Mouse (Mus musculus): Measurements from ENCODE around the gene Ppm1g. TPM values are rescaled to one million over a fixed set of nuclear protein-coding genes. Genes with fewer than 3 reads are reported as not detected.
"Not testable (repeated sequence)": the region's sequence is repeated elsewhere in the genome, so short reads cannot be mapped to it uniquely, and the experiment has no call there.

Ppm1g gene
- polyA plus RNA-seq, 1 experiment = 84.1 TPM

- Histone ChIP-seq H3K27ac (ENCODE audit: insufficient read depth, low read length) (no peak overlapping the region), H3K4me1 (ENCODE audit: control insufficient read depth, insufficient read depth, low read length) (peaks cover 2% of the 10 kb centered on the region; the same call in 1 of the 2 replicates), H3K27me3 (ENCODE audit: control insufficient read depth, insufficient read depth, low read length) (no peaks in the 10 kb centered on the region), H3K4me3 (replicated peaks; ENCODE audit: insufficient read depth, low read depth, low read length) (no peak overlapping the region)
- TF ChIP-seq POLR2A (IDR thresholded peaks at IDR 0.05; ENCODE audit: borderline replicate concordance, insufficient read depth, low read length) (no peak), CTCF (IDR thresholded peaks at IDR 0.05; ENCODE audit: borderline replicate concordance, insufficient read depth, low read depth, low read length) (no peak)
- 54% methylated on average over 7 of the region's 7 CpGs for WGBS
- DNase-seq = no peak
Observed at GRCm38 (mm10) chr5:31218294-31218693, 2.2 kb downstream of the Ppm1g start.

GRCm38 (mm10) chr5:31216554-31216953 lies 3.9 kb downstream of the Ppm1g start:
- not testable (repeated sequence) for H3K27ac ChIP-seq (ENCODE audit: insufficient read depth, low read length); H3K4me3 ChIP-seq (replicated peaks; ENCODE audit: insufficient read depth, low read depth, low read length); H3K4me1 ChIP-seq (ENCODE audit: control insufficient read depth, insufficient read depth, low read length); DNase-seq; H3K27me3 ChIP-seq (ENCODE audit: control insufficient read depth, insufficient read depth, low read length)
- 90% methylated on average over 6 of the region's 6 CpGs for WGBS

DNA sequence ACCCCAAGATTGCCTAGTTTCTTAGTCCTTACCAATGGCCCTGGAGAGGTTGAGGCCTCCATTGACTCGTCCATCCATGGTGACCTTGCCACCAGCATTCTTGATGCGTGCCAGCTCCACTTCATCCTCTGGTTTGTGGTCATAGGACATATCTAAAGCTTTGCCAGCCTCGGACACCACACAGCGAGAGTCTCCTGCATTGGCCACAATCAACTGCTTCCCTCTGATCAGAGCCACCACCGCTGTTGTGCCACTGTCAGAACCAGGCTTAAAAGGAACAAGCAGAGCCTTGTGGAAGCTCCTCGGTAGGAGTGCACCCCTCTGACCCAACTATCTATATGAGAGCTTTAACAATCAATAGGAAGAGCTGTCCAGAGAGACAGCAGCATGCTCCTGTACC lies 16.1 kb downstream of the Ppm1g start:
- TF ChIP-seq POLR2A (IDR thresholded peaks at IDR 0.05; ENCODE audit: borderline replicate concordance, insufficient read depth, low read length) (no peak), CTCF (IDR thresholded peaks at IDR 0.05; ENCODE audit: borderline replicate concordance, insufficient read depth, low read depth, low read length) (no peak)
- no peaks in the 10 kb centered on the region for H3K4me1 ChIP-seq (ENCODE audit: control insufficient read depth, insufficient read depth, low read length)
- H3K27ac ChIP-seq (ENCODE audit: insufficient read depth, low read length) = no peak overlapping the region
- no peak overlapping the region for H3K4me3 ChIP-seq (replicated peaks; ENCODE audit: insufficient read depth, low read depth, low read length)
- 93% methylated on average over 6 of the region's 6 CpGs for WGBS
- H3K27me3 ChIP-seq (ENCODE audit: control insufficient read depth, insufficient read depth, low read length) = no peaks in the 10 kb centered on the region
- DNase-seq = no peak

GRCm38 (mm10) chr5:31203866-31204265 lies 16.6 kb downstream of the Ppm1g start:
- no peaks in the 10 kb centered on the region for H3K27me3 ChIP-seq (ENCODE audit: control insufficient read depth, insufficient read depth, low read length)
- no peak for TF ChIP-seq POLR2A (IDR thresholded peaks at IDR 0.05; ENCODE audit: borderline replicate concordance, insufficient read depth, low read length)
- TF ChIP-seq CTCF (IDR thresholded peaks at IDR 0.05; ENCODE audit: borderline replicate concordance, insufficient read depth, low read depth, low read length) = no peak
- WGBS = 84% methylated on average over 2 of the region's 2 CpGs
- H3K4me1 ChIP-seq (ENCODE audit: control insufficient read depth, insufficient read depth, low read length) = no peaks in the 10 kb centered on the region
- H3K27ac ChIP-seq (ENCODE audit: insufficient read depth, low read length) = no peak overlapping the region
- no peak overlapping the region for H3K4me3 ChIP-seq (replicated peaks; ENCODE audit: insufficient read depth, low read depth, low read length)
- DNase-seq = no peak

GRCm38 (mm10) chr5:31202933-31203332 lies 17.6 kb downstream of the Ppm1g start:
- H3K4me3 ChIP-seq (replicated peaks; ENCODE audit: insufficient read depth, low read depth, low read length) = no peak overlapping the region
- no peaks in the 10 kb centered on the region for H3K27me3 ChIP-seq (ENCODE audit: control insufficient read depth, insufficient read depth, low read length)
- DNase-seq = no peak
- 0 out of 2 replicates have a peak overlapping the region, but pooled peaks have one; percentile 5 for H3K27ac ChIP-seq (ENCODE audit: insufficient read depth, low read length)
- WGBS = 86% methylated on average over 7 of the region's 7 CpGs
- TF ChIP-seq POLR2A (IDR thresholded peaks at IDR 0.05; ENCODE audit: borderline replicate concordance, insufficient read depth, low read length) = no peak
- no peak for TF ChIP-seq CTCF (IDR thresholded peaks at IDR 0.05; ENCODE audit: borderline replicate concordance, insufficient read depth, low read depth, low read length)
- no peaks in the 10 kb centered on the region for H3K4me1 ChIP-seq (ENCODE audit: control insufficient read depth, insufficient read depth, low read length)

DNA sequence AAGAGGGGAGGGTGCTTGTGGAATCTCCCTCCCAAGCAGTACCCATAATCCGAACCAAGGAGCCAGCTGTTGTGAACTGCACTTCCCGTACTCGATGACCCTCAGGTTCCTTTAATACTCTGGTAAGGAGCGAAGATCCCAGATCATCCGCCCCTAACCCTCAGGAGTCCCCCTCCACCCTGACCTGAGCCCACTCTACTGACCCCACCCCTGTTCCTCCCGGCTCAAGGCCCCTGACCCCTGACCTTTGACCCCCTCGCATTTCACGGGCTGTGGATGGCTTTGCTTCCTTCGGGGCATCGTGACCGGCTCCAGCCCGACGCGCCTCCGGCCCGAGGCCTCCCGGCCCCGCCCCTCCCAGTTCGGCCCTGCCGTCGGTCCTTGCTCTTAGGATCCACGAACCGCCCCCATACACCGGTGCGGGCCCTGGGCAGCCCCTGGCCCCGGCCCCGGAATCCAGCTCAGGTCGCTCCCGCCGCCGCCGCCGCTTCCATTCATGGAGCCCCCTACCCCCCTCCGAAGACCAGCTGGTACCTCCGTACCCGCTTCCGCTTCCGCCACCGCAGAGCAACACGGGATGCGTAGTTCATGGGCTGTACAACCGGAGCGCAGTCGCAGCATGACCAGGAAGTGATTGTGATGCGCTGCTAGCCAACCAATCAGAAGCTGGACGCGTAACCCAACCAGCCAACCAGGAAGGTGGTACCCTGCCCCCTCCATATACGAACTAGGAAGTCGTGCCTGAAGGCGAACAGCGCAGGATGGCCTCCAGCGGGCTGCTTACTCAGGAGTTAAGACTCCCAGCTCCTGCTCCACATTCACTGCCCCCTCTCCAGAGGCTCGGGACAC lies 18.5 kb downstream of the Ppm1g start, which contains the start of gene Zfp513:
TSS of gene Zfp513 (minus strand) at position 562 of the 849 bp plus-strand sequence.
- under 1% methylated on average over 53 of the region's 53 CpGs for WGBS

GRCm38 (mm10) chr5:31201042-31201741 lies 19.3 kb downstream of the Ppm1g start:
- TF ChIP-seq CTCF (IDR thresholded peaks at IDR 0.05; ENCODE audit: borderline replicate concordance, insufficient read depth, low read depth, low read length) (no peak), POLR2A (IDR thresholded peaks at IDR 0.05; ENCODE audit: borderline replicate concordance, insufficient read depth, low read length) (peak; percentile 31; the same call in 1 of the 2 replicates)
- Histone ChIP-seq H3K4me1 (ENCODE audit: control insufficient read depth, insufficient read depth, low read length) (no peaks in the 10 kb centered on the region), H3K4me3 (replicated peaks; ENCODE audit: insufficient read depth, low read depth, low read length) (peak overlapping the region; percentile 70), H3K27me3 (ENCODE audit: control insufficient read depth, insufficient read depth, low read length) (no peaks in the 10 kb centered on the region), H3K27ac (ENCODE audit: insufficient read depth, low read length) (peak overlapping the region; percentile 26; the same call in 1 of the 2 replicates)
- peak in 1 of 2 experiments; percentile 40 for DNase-seq
- 16% methylated on average over 13 of the region's 13 CpGs for WGBS

More for the DNA sequence above, 18.5 kb downstream of the Ppm1g start, which contains the start of gene Zfp513:
- Histone ChIP-seq H3K4me1 (ENCODE audit: control insufficient read depth, insufficient read depth, low read length) (no peaks in the 10 kb centered on the region), H3K4me3 (replicated peaks; ENCODE audit: insufficient read depth, low read depth, low read length) (peak within 1 kb of the TSS; percentile 79), H3K27ac (ENCODE audit: insufficient read depth, low read length) (peak within 1 kb of the TSS; percentile 66), H3K27me3 (ENCODE audit: control insufficient read depth, insufficient read depth, low read length) (no peaks in the 10 kb centered on the region)
- peak; percentile 95 to 99 for DNase-seq
- peak; percentile 79; the same call in 1 of the 2 replicates for TF ChIP-seq POLR2A (IDR thresholded peaks at IDR 0.05; ENCODE audit: borderline replicate concordance, insufficient read depth, low read length)
- TF ChIP-seq CTCF (IDR thresholded peaks at IDR 0.05; ENCODE audit: borderline replicate concordance, insufficient read depth, low read depth, low read length) = no peak
